Mouse (Mus musculus) spleen, adult 2 months (tissue): ENCODE results near the gene Socs3. TPM values are rescaled to one million over a fixed set of nuclear protein-coding genes. Genes with fewer than 3 reads are reported as not detected.

Experiments used
- DNase-seq, 2 experiments: peaks; one replicate each; pipeline versions ENCODE4 v3.0.0 to v3.0.0-alpha.2; 2012 to 2021; ENCODE audit warnings: low spot score in 2 of 2, low read depth in 1 of 2
- H3K27ac ChIP-seq: fragments of 200-500 bp; 2 replicates; pipeline ENCODE4 v1.5.1; 2012; ENCODE audit warnings: low read length, inconsistent platforms; ENCODE audit not compliant: insufficient read depth
- H3K27me3 ChIP-seq: fragments of 200-500 bp; 2 replicates; pipeline ENCODE4 v1.6.1; 2012; ENCODE audit warnings: mild to moderate bottlenecking, moderate library complexity, low read length, inconsistent platforms; ENCODE audit not compliant: control insufficient read depth, insufficient read depth
- H3K36me3 ChIP-seq: fragments of 200-500 bp; 2 replicates; pipeline ENCODE4 v1.6.1; 2012; ENCODE audit warnings: mild to moderate bottlenecking, low read length, inconsistent platforms; ENCODE audit not compliant: control insufficient read depth, insufficient read depth
- H3K4me1 ChIP-seq: fragments of 200-500 bp; 2 replicates; pipeline ENCODE4 v1.6.1; 2011; ENCODE audit warnings: inconsistent platforms; ENCODE audit not compliant: control insufficient read depth, insufficient read depth, insufficient read length
- H3K4me3 ChIP-seq: fragments of 200-500 bp; 2 replicates; pipeline ENCODE4 v1.5.1; 2011; ENCODE audit warnings: mild to moderate bottlenecking, inconsistent platforms; ENCODE audit not compliant: insufficient read depth, insufficient read length; ENCODE audit errors: extremely low read depth
- CTCF ChIP-seq: fragments of 200-500 bp; IDR thresholded peaks from 2 replicates; pipeline ENCODE4 v1.5.1; 2011; ENCODE audit warnings: mild to moderate bottlenecking, inconsistent platforms; ENCODE audit not compliant: insufficient read depth, insufficient read length, insufficient replicate concordance; ENCODE audit errors: extremely low read depth
- POLR2A ChIP-seq: fragments of 200-500 bp; IDR thresholded peaks from 2 replicates; pipeline ENCODE4 v1.6.1; 2011; ENCODE audit warnings: low read depth, low read length, inconsistent platforms
- WGBS: fragments of 180-500 bp; shearing (Covaris S2); methylation state at CpG from one replicate; pipeline ENCODE4 v1.1.7; 2018; 5-methylcytosine and 5-hydroxymethylcytosine counted together
- polyA plus RNA-seq: library from polyadenylated mRNA; depleted of rRNA; stranded (reverse); fragments of >200 nt; gene quantifications from 2 replicates; pipeline ENCODE4 v1.2.3, GENCODE M21; 2012

Gene Socs3
- polyA plus RNA-seq, 1 experiment: 22.0 TPM

- H3K27me3 ChIP-seq: no peaks in the 10 kb centered on the region
- no peak for TF ChIP-seq POLR2A
- TF ChIP-seq CTCF: no peak
- H3K36me3 ChIP-seq: no peaks in the 10 kb centered on the region; the same call in 1 of the 2 replicates
- no peak overlapping the region for H3K4me3 ChIP-seq
- H3K4me1 ChIP-seq: peaks cover 21% of the 10 kb centered on the region; the same call in 1 of the 2 replicates
- no peak for DNase-seq
- H3K27ac ChIP-seq: no peak overlapping the region
- 74% methylated on average over 2 of the region's 2 CpGs for WGBS
Observed at GRCm38 (mm10) chr11:117995255-117995654, 25.4 kb upstream of the Socs3 start.

- no peak for TF ChIP-seq CTCF
- no peak for TF ChIP-seq POLR2A
- Histone ChIP-seq H3K36me3 (no peaks in the 10 kb centered on the region), H3K4me3 (no peak overlapping the region), H3K27ac (peak overlapping the region; percentile 16; the same call in 1 of the 2 replicates), H3K4me1 (peaks cover 21% of the 10 kb centered on the region; the same call in 1 of the 2 replicates), H3K27me3 (no peaks in the 10 kb centered on the region)
- 40% methylated on average over 9 of the region's 9 CpGs for WGBS
- no peak for DNase-seq
Observed at GRCm38 (mm10) chr11:117994250-117995057, 24.6 kb upstream of the Socs3 start.

GRCm38 (mm10) chr11:117993190-117994175 is 23.6 kb upstream of the Socs3 start:
- H3K4me1 ChIP-seq: peaks cover 21% of the 10 kb centered on the region; the same call in 1 of the 2 replicates
- H3K27ac ChIP-seq: peak overlapping the region; percentile 16; the same call in 1 of the 2 replicates
- no peak for DNase-seq

GRCm38 (mm10) chr11:117991502-117992470 is 21.9 kb upstream of the Socs3 start:
- H3K4me3 ChIP-seq: no peak overlapping the region
- H3K27ac ChIP-seq: peak overlapping the region; percentile 27; the same call in 1 of the 2 replicates
- H3K36me3 ChIP-seq: no peaks in the 10 kb centered on the region
- WGBS: 26% methylated on average over 9 of the region's 9 CpGs
- TF ChIP-seq CTCF (no peak), POLR2A (no peak)
- no peaks in the 10 kb centered on the region for H3K27me3 ChIP-seq
- peak in 1 of 2 experiments; percentile 24 for DNase-seq
- H3K4me1 ChIP-seq: peaks cover 25% of the 10 kb centered on the region; the same call in 1 of the 2 replicates

More at GRCm38 (mm10) chr11:117993190-117994175, 23.6 kb upstream of the Socs3 start:
- H3K27me3 ChIP-seq: no peaks in the 10 kb centered on the region
- no peaks in the 10 kb centered on the region for H3K36me3 ChIP-seq
- WGBS: 66% methylated on average over 14 of the region's 14 CpGs
- H3K4me3 ChIP-seq: no peak overlapping the region
- TF ChIP-seq POLR2A: no peak
- no peak for TF ChIP-seq CTCF

- peaks cover 21% of the 10 kb centered on the region; the same call in 1 of the 2 replicates for H3K4me1 ChIP-seq
- H3K27ac ChIP-seq: no peak overlapping the region
- 12% methylated on average over 10 of the region's 10 CpGs for WGBS
- no peaks in the 10 kb centered on the region for H3K27me3 ChIP-seq
- TF ChIP-seq CTCF (peak; percentile 23; the same call in 1 of the 2 replicates), POLR2A (no peak)
- no peaks in the 10 kb centered on the region for H3K36me3 ChIP-seq
- H3K4me3 ChIP-seq: no peak overlapping the region
- no peak for DNase-seq
Observed at GRCm38 (mm10) chr11:117989926-117990325, 20.1 kb upstream of the Socs3 start.

- WGBS: 72% methylated on average over 4 of the region's 4 CpGs
- Histone ChIP-seq H3K4me1 (peaks cover 21% of the 10 kb centered on the region; the same call in 1 of the 2 replicates), H3K36me3 (no peaks in the 10 kb centered on the region), H3K4me3 (no peak overlapping the region), H3K27ac (no peak overlapping the region), H3K27me3 (no peaks in the 10 kb centered on the region)
- no peak for DNase-seq
- TF ChIP-seq CTCF (no peak), POLR2A (no peak)
Observed at GRCm38 (mm10) chr11:117989241-117989640, 19.4 kb upstream of the Socs3 start.
